Mouse (Mus musculus) intestine, embryonic 15.5 days (tissue): ENCODE measurements around the gene 4921511C20Rik. TPM values are rescaled to one million over a fixed set of nuclear protein-coding genes. Genes with fewer than 3 reads are reported as not detected.

Experiments used
- ATAC-seq: fragments of 200-750 bp; cut with Nextera tagmentation; 2 replicates; pipeline ENCODE4 v1.8.0; 2017; ENCODE audit warnings: moderate TSS enrichment, moderate library complexity
- H3K27ac ChIP-seq: fragments of 300-500 bp; sonication (generic); 2 replicates; pipeline ENCODE4 v1.5.1; 2015; ENCODE audit warnings: mild to moderate bottlenecking, inconsistent platforms
- H3K27me3 ChIP-seq: fragments of 300-500 bp; sonication (generic); replicated peaks from 2 replicates; pipeline ENCODE4 v1.6.1; 2015; ENCODE audit warnings: inconsistent platforms
- H3K36me3 ChIP-seq: fragments of 300-500 bp; sonication (generic); 2 replicates; pipeline ENCODE4 v1.6.1; 2015; ENCODE audit warnings: inconsistent platforms
- H3K4me1 ChIP-seq: fragments of 300-500 bp; sonication (generic); replicated peaks from 2 replicates; pipeline ENCODE4 v1.6.1; 2015; ENCODE audit warnings: inconsistent platforms
- H3K4me2 ChIP-seq: fragments of 300-500 bp; sonication (generic); replicated peaks from 2 replicates; pipeline ENCODE4 v1.6.1; 2015; ENCODE audit warnings: mild to moderate bottlenecking, inconsistent platforms
- H3K4me3 ChIP-seq: fragments of 300-500 bp; sonication (generic); replicated peaks from 2 replicates; pipeline ENCODE4 v1.5.1; 2015; ENCODE audit warnings: inconsistent platforms
- H3K9ac ChIP-seq: fragments of 300-500 bp; sonication (generic); 2 replicates; pipeline ENCODE4 v1.6.1; 2015; ENCODE audit warnings: inconsistent platforms
- H3K9me3 ChIP-seq: fragments of 300-500 bp; sonication (generic); 2 replicates; pipeline ENCODE4 v1.6.1; 2016; ENCODE audit warnings: inconsistent platforms
- WGBS: fragments of 180-500 bp; shearing (Covaris S2); methylation state at CpG from one replicate; pipeline ENCODE4 v1.1.7; 2015; 5-methylcytosine and 5-hydroxymethylcytosine counted together
- polyA plus RNA-seq: library from polyadenylated mRNA; unstranded; fragments of >200 nt; fragmentation: Nextera tagmentation; extraction: Ambion mirVana; gene quantifications from 2 replicates; pipeline ENCODE4 v1.2.1, GENCODE M21; 2015

Gene 4921511C20Rik
- polyA plus RNA-seq, result not detected in 2 replicates

- no peak for ATAC-seq
- whole genome bisulfite sequencing, result 83% methylated on average over 2 of the region's 2 CpGs
- Histone ChIP-seq H3K9ac (no peak within 1 kb of the TSS), H3K9me3 (no peaks in the 10 kb centered on the region), H3K4me1 (no peaks in the 10 kb centered on the region), H3K27me3 (no peaks in the 10 kb centered on the region), H3K27ac (no peak within 1 kb of the TSS), H3K36me3 (no peaks in the 10 kb centered on the region), H3K4me2 (no peak within 1 kb of the TSS), H3K4me3 (no peak within 1 kb of the TSS)
Measured at GRCm38 (mm10) chrX:127393993-127394392, at the start of gene 4921511C20Rik. 4921511C20Rik (plus strand) TSS chrX:127394293.
